Mouse (Mus musculus) G1E (cell line): Measurements from ENCODE around the gene Gm11487.
"Not testable (repeated sequence)": the region's sequence is repeated elsewhere in the genome, so short reads cannot be mapped to it uniquely, and the experiment has no call there.

ENCODE experiments used
- CTCF ChIP-seq: IDR thresholded peaks from 2 replicates; pipeline ENCODE4 v1.5.1; 2012; ENCODE audit warnings: low read depth, low read length, inconsistent platforms, mixed read lengths
- GATA1 ChIP-seq: IDR thresholded peaks from 2 replicates; pipeline ENCODE4 v1.6.1; 2012; ENCODE audit warnings: borderline replicate concordance, low read length, inconsistent platforms, mixed read lengths
- POLR2AphosphoS5 ChIP-seq: IDR thresholded peaks from 2 replicates; pipeline ENCODE4 v1.6.1; 2012; ENCODE audit warnings: low read depth, low read length, inconsistent platforms; ENCODE audit not compliant: insufficient replicate concordance

DNA sequence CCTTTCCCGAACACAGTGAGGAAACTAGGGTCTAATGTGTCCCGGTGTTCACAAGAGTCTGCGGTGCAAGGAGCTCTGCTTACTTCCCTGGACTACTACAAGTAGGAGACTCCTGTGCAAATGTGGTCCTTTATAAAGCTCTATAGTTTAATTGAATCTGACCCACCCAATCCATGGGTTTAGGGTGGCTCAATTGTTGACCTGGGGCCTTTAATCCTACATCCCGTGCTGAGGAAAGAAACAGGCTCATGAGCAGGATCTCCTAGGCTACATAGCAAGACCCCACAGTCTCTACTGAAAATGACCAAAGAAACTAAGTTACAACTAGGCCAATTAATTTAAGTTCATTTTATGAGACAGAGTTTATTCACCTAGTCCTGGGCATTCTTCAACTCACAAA is at the start of gene Gm11487:
- TF ChIP-seq CTCF, GATA1, POLR2AphosphoS5: not testable (repeated sequence)
